Comparison of ENCODE assay signal across 21 mouse cellular contexts in genomic region chrX:102383151-102383550, GRCm38 (mm10).
A peak's percentile ranks its signal among the peaks of the same experiment; 100 is the strongest.
DNase-seq lines count a peak whose midpoint lies in the region; TF ChIP-seq lines count a peak whose summit lies in the region.
"Had no signal": no experiment of that assay in that cellular context is flagged by ENCODE, and none has a peak within 500 bp of the region (broad histone marks: within the 10 kb centered on the region; RNA-seq: fewer than 3 reads in every experiment).

No protein-coding gene starts in this region.

- DNase-seq in 3T3-L1 (ENCODE audit: low read depth, low spot score) (peak; percentile 82), MEL (ENCODE audit: low read depth, low spot score) (peak; percentile 32)
- DNase-seq in adrenal gland, adult 8-10 months: peak; percentile 33
- DNase-seq in brain, adult 2 months (ENCODE audit: low read depth, low spot score): peak; percentile 10
- no peak for DNase-seq in right cerebral cortex, postnatal 36 days (ENCODE audit: low spot score in 2 of 2)
- DNase-seq in urinary bladder, adult 2 months (ENCODE audit: low spot score): no peak
- no peak for DNase-seq in heart, adult 18-20 months
- DNase-seq: cerebellum, adult 18-20 months; cerebellum, postnatal 14 days; kidney, adult 11 months; kidney, postnatal 36 days; layer of hippocampus, postnatal 36 days; left cerebral cortex, postnatal 4 days; liver, postnatal 0 days; lung, postnatal 36 days had no signal

- TF ChIP-seq EP300 in MEL (IDR thresholded peaks at IDR 0.05; ENCODE audit: low read depth in 1 of 2, low read length in 2 of 2): no peak

- no peak for TF ChIP-seq CTCF in MEL (IDR thresholded peaks at IDR 0.05 in 2 of 3, conservative IDR thresholded peaks at IDR 0.05 in 1 of 3; ENCODE audit: control insufficient read depth in 1 of 3, insufficient read depth in 1 of 3, low read depth in 2 of 3, low read length in 3 of 3, poor library complexity in 1 of 3, severe bottlenecking in 1 of 3)

- TF ChIP-seq POLR2A in MEL (IDR thresholded peaks at IDR 0.05; ENCODE audit: control insufficient read depth in 1 of 2, insufficient read depth in 1 of 2, low read depth in 1 of 2, low read length in 2 of 2, poor library complexity in 1 of 2): no peak

- H3K27me3 ChIP-seq in MEL (ENCODE audit: control insufficient read depth in 1 of 2, insufficient read depth in 2 of 2, low read length in 2 of 2): no peaks in the 10 kb centered on the region
- H3K27me3 ChIP-seq: hindbrain, embryonic 15.5 days; neural tube, embryonic 12.5 days had no signal

- H3K9me3 ChIP-seq in MEL (replicated peaks; ENCODE audit: insufficient read depth, low read length): no peaks in the 10 kb centered on the region
- H3K9me3 ChIP-seq: forebrain, embryonic 13.5 days; heart, embryonic 13.5 days; hindbrain, embryonic 15.5 days; liver, embryonic 12.5 days; neural tube, embryonic 12.5 days; stomach, embryonic 15.5 days had no signal

- no peak overlapping the region for H3K27ac ChIP-seq in MEL (ENCODE audit: control insufficient read depth, low read depth, low read length)
- H3K27ac ChIP-seq: forebrain, embryonic 13.5 days; heart, embryonic 13.5 days; hindbrain, embryonic 15.5 days; liver, embryonic 12.5 days; neural tube, embryonic 12.5 days; stomach, embryonic 15.5 days had no signal

- H3K4me3 ChIP-seq in MEL (ENCODE audit: control insufficient read depth in 1 of 2, insufficient read depth in 1 of 2, low read depth in 2 of 2, low read length in 2 of 2): no peak overlapping the region
- H3K4me3 ChIP-seq: forebrain, embryonic 13.5 days; heart, embryonic 13.5 days; hindbrain, embryonic 15.5 days; liver, embryonic 12.5 days; neural tube, embryonic 12.5 days; stomach, embryonic 15.5 days had no signal

- no peaks in the 10 kb centered on the region for H3K79me2 ChIP-seq in MEL (ENCODE audit: control insufficient read depth, insufficient read depth, low read length, poor library complexity)

- peaks cover 9 to 10% of the 10 kb centered on the region in 2 experiments for H3K4me1 ChIP-seq in MEL (ENCODE audit: control insufficient read depth in 1 of 2, insufficient read depth in 2 of 2, low read length in 2 of 2)
- H3K4me1 ChIP-seq: forebrain, embryonic 13.5 days; hindbrain, embryonic 15.5 days; liver, embryonic 12.5 days; neural tube, embryonic 12.5 days; stomach, embryonic 15.5 days had no signal

- TF ChIP-seq RAD21 in MEL (IDR thresholded peaks at IDR 0.05; ENCODE audit: low read depth, low read length): no peak

- no peak overlapping the region for H3K9ac ChIP-seq in MEL (ENCODE audit: control insufficient read depth, low read depth, low read length, poor library complexity, severe bottlenecking)
- H3K9ac ChIP-seq: forebrain, embryonic 13.5 days; heart, embryonic 13.5 days; hindbrain, embryonic 15.5 days; liver, embryonic 12.5 days; liver, postnatal 0 days; neural tube, embryonic 12.5 days; stomach, embryonic 15.5 days had no signal

- H3K36me3 ChIP-seq in MEL (ENCODE audit: control insufficient read depth in 1 of 2, insufficient read depth in 2 of 2, low read length in 2 of 2): peaks cover 0 to 14% of the 10 kb centered on the region in 2 experiments; a peak in 2 of 4 replicates
- H3K36me3 ChIP-seq: heart, embryonic 13.5 days; hindbrain, embryonic 15.5 days; liver, embryonic 12.5 days; neural tube, embryonic 12.5 days; stomach, embryonic 15.5 days had no signal

TF ChIP-seq in MEL, 35 proteins besides CTCF, POLR2A, EP300 and RAD21:
- no peak for TF ChIP-seq POLR2AphosphoS5 (IDR thresholded peaks at IDR 0.05; ENCODE audit: borderline replicate concordance, low read depth, low read length)
- TF ChIP-seq ETS1 (IDR thresholded peaks at IDR 0.05; ENCODE audit: low read depth, low read length): no peak
- TF ChIP-seq USF2 (IDR thresholded peaks at IDR 0.05; ENCODE audit: borderline replicate concordance in 1 of 2, insufficient read depth in 1 of 2, low read depth in 1 of 2, low read length in 2 of 2): no peak
- TF ChIP-seq MYC (IDR thresholded peaks at IDR 0.05; ENCODE audit: low read depth, low read length): no peak
- TF ChIP-seq ZMIZ1 (IDR thresholded peaks at IDR 0.05; ENCODE audit: low read depth, low read length): no peak
- no peak for TF ChIP-seq SIN3A (IDR thresholded peaks at IDR 0.05; ENCODE audit: low read length)
- TF ChIP-seq MEF2A (IDR thresholded peaks at IDR 0.05; ENCODE audit: extremely low read depth, insufficient replicate concordance, low read depth, low read length, poor library complexity, severe bottlenecking): no peak
- no peak for TF ChIP-seq SMC3 (IDR thresholded peaks at IDR 0.05; ENCODE audit: low read depth, low read length)
- no peak for TF ChIP-seq CHD2 (IDR thresholded peaks at IDR 0.05; ENCODE audit: low read length)
- no peak for TF ChIP-seq HCFC1 (IDR thresholded peaks at IDR 0.05; ENCODE audit: low read depth, low read length)
- no peak for TF ChIP-seq RCOR1 (IDR thresholded peaks at IDR 0.05; ENCODE audit: low read depth, low read length)
- no peak for TF ChIP-seq GABPA (IDR thresholded peaks at IDR 0.05; ENCODE audit: low read depth, low read length)
- TF ChIP-seq BHLHE40 (IDR thresholded peaks at IDR 0.05; ENCODE audit: borderline replicate concordance, low read depth, low read length): no peak
- TF ChIP-seq JUND (IDR thresholded peaks at IDR 0.05; ENCODE audit: low read depth, low read length): no peak
- TF ChIP-seq NRF1 (IDR thresholded peaks at IDR 0.05; ENCODE audit: insufficient read depth, low read depth, low read length, poor library complexity, severe bottlenecking): no peak
- no peak for TF ChIP-seq MYB (IDR thresholded peaks at IDR 0.05; ENCODE audit: low read depth, low read length)
- TF ChIP-seq TBP (IDR thresholded peaks at IDR 0.05; ENCODE audit: low read depth, low read length): no peak
- no peak for TF ChIP-seq MXI1 (IDR thresholded peaks at IDR 0.05; ENCODE audit: low read depth, low read length)
- TF ChIP-seq ZC3H11A (IDR thresholded peaks at IDR 0.05; ENCODE audit: low read depth, low read length): no peak

Comparison
In these comparisons a context has a peak if more than half of its experiments do, and no peak if none do; other contexts are left out.
1. DNase-seq: peak in 3T3-L1 (single experiment), MEL (single experiment), adrenal gland, adult 8-10 months (single experiment) and brain, adult 2 months (single experiment); none in right cerebral cortex, postnatal 36 days (0 of 2), urinary bladder, adult 2 months (single experiment) and heart, adult 18-20 months (0 of 2).